Mouse (Mus musculus): ENCODE measurements at regions not wholly inside any gene's neighbourhood (a gene's known extent, or its start where the extent isn't known, plus 50 kb on each side); places are given as distances from the start of the nearest gene placed in this dataset.

DNA sequence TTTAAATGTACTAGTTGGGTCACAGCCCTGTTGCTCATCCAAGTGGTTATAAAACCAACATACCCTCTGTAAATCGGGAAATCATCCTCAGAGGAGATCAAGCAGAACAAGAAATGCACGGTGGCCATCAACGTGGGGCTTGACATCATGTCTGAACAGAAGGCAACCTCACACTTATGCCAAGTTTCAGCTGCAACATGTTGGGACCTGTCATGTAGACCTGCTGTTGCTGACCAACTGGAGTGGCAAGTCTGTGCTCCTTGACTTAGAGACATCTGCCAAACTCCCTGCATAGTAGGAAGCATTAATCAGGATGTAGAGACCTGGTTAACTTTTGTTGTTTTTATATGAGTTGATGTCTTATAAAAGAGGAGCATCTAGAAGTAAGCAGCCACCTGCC lies 244.0 kb upstream of the Fam98a start:
- TF ChIP-seq POLR2A (IDR thresholded peaks at IDR 0.05; ENCODE audit: insufficient read depth, low read depth, low read length) = no peak
- no peak for TF ChIP-seq CTCF (IDR thresholded peaks at IDR 0.05; ENCODE audit: insufficient read depth, low read depth, low read length)
- 89% methylated on average over 3 of the region's 3 CpGs for WGBS
- Histone ChIP-seq H3K27ac (ENCODE audit: insufficient read depth, low read depth, low read length) (no peak overlapping the region), H3K4me3 (ENCODE audit: insufficient read depth, low read depth, low read length) (no peak overlapping the region), H3K4me1 (ENCODE audit: control insufficient read depth, insufficient read depth, low read length) (no peaks in the 10 kb centered on the region)

DNA sequence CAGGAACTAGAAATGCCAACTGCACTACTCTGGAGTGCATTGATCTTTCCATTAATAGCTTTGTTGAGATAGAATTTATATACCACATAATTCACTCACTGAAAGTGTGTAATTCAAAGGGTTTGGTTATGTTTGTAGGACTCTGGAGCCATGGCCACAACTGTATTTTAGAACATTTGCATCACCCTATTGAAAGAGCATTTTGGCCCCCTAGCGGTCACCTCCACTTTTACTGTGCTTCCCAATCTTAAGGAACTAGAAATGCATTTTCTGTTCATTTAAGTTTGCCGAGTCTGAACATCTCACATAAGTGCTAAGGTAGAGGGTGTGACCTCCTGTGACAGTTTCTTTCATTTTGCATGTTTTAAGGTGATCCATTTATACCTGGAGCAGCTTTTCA lies 228.0 kb upstream of the Fam98a start:
- no peaks in the 10 kb centered on the region for H3K4me1 ChIP-seq (ENCODE audit: control insufficient read depth, insufficient read depth, low read length)
- H3K27ac ChIP-seq (ENCODE audit: insufficient read depth, low read depth, low read length) = no peak overlapping the region
- no peak overlapping the region for H3K4me3 ChIP-seq (ENCODE audit: insufficient read depth, low read depth, low read length)
- no peak for TF ChIP-seq CTCF (IDR thresholded peaks at IDR 0.05; ENCODE audit: insufficient read depth, low read depth, low read length)
- no peak for TF ChIP-seq POLR2A (IDR thresholded peaks at IDR 0.05; ENCODE audit: insufficient read depth, low read depth, low read length)
- 40% methylated on average over 2 of the region's 2 CpGs for WGBS

DNA sequence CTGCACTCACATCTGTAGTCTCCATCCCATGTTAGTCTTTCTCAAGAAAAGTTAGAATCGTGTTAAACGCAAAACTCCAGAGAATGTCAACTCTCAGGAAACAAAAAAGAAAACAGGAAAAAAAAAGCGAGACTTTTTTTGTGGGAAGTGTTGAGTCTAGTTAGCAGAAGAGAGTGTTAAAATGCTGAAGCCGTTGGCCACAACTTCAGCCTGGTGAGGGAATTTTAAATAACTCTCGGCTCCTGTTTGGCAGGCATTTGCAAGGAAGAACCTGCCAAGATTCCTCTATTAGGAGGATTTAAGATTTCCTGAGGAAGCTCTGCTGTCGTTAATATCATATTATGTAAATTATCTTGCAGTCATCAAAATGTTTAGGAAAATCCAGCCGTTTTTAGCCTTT lies 224.9 kb upstream of the Fam98a start:
- WGBS = 49% methylated on average over 7 of the region's 7 CpGs
- no peaks in the 10 kb centered on the region for H3K4me1 ChIP-seq (ENCODE audit: control insufficient read depth, insufficient read depth, low read length)
- H3K27ac ChIP-seq (ENCODE audit: insufficient read depth, low read depth, low read length) = no peak overlapping the region
- TF ChIP-seq POLR2A (IDR thresholded peaks at IDR 0.05; ENCODE audit: insufficient read depth, low read depth, low read length) = no peak
- TF ChIP-seq CTCF (IDR thresholded peaks at IDR 0.05; ENCODE audit: insufficient read depth, low read depth, low read length) = no peak
- no peak overlapping the region for H3K4me3 ChIP-seq (ENCODE audit: insufficient read depth, low read depth, low read length)

- 96% methylated on average over 3 of the region's 3 CpGs for WGBS
- Histone ChIP-seq H3K4me3 (ENCODE audit: insufficient read depth, low read depth, low read length) (no peak overlapping the region), H3K4me1 (ENCODE audit: control insufficient read depth, insufficient read depth, low read length) (no peaks in the 10 kb centered on the region), H3K27ac (ENCODE audit: insufficient read depth, low read depth, low read length) (no peak overlapping the region)
- TF ChIP-seq CTCF (IDR thresholded peaks at IDR 0.05; ENCODE audit: insufficient read depth, low read depth, low read length) (no peak), POLR2A (IDR thresholded peaks at IDR 0.05; ENCODE audit: insufficient read depth, low read depth, low read length) (no peak)
These were observed 223.8 kb upstream of the Fam98a start for GRCm38 (mm10) chr17:75775518-75775917.

DNA sequence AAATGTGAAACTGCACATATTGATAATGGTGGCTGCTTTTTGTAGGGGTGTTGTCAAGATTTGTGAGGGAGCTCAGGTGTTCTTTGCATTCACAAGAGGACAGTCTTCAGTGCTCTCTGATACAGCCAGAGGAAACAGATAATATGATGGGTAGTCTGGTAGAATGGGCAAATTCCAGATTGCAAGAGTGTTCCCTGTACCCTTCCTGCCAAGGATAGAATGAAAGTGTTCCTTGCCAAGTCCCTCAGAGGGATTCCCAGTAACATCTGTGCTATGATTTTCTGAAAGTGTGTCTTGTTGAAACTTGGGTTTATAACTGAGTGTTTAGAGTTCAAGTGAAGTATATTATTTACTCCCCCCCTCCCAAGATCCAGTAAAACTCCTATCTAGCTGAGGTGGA lies 221.1 kb upstream of the Fam98a start:
- H3K27ac ChIP-seq (ENCODE audit: insufficient read depth, low read depth, low read length) = no peak overlapping the region
- TF ChIP-seq POLR2A (IDR thresholded peaks at IDR 0.05; ENCODE audit: insufficient read depth, low read depth, low read length) = no peak
- no peak for TF ChIP-seq CTCF (IDR thresholded peaks at IDR 0.05; ENCODE audit: insufficient read depth, low read depth, low read length)
- no peaks in the 10 kb centered on the region for H3K4me1 ChIP-seq (ENCODE audit: control insufficient read depth, insufficient read depth, low read length)
- H3K4me3 ChIP-seq (ENCODE audit: insufficient read depth, low read depth, low read length) = no peak overlapping the region

- Histone ChIP-seq H3K27ac (ENCODE audit: insufficient read depth, low read depth, low read length) (no peak overlapping the region), H3K4me3 (ENCODE audit: insufficient read depth, low read depth, low read length) (no peak overlapping the region), H3K4me1 (ENCODE audit: control insufficient read depth, insufficient read depth, low read length) (no peaks in the 10 kb centered on the region)
- WGBS = 87% methylated on average over 6 of the region's 6 CpGs
- TF ChIP-seq CTCF (IDR thresholded peaks at IDR 0.05; ENCODE audit: insufficient read depth, low read depth, low read length) (no peak), POLR2A (IDR thresholded peaks at IDR 0.05; ENCODE audit: insufficient read depth, low read depth, low read length) (no peak)
These were observed 216.9 kb upstream of the Fam98a start for GRCm38 (mm10) chr17:75768654-75769053.

DNA sequence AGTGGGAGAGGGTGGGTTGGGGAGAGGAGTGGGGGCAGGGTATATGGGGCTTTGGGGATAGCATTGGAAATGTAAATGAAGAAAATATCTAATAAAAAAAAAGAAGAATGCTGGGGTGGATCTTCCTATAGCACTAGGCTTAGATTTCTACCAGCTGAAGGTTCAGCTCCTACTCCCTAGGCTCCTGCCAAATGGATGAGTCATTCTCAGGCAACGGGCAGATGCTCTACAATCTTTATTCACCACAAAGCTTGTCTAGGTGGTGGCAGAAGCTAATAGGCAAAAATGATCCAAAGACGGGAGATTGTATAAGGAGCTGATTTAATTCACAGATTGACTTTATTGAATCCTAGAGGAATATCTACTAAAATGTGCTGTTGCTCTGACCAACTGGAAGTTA lies 211.6 kb upstream of the Fam98a start:
- WGBS = 77% methylated on average over 2 of the region's 2 CpGs
- Histone ChIP-seq H3K27ac (ENCODE audit: insufficient read depth, low read depth, low read length) (no peak overlapping the region), H3K4me3 (ENCODE audit: insufficient read depth, low read depth, low read length) (no peak overlapping the region), H3K4me1 (ENCODE audit: control insufficient read depth, insufficient read depth, low read length) (no peaks in the 10 kb centered on the region)
- TF ChIP-seq CTCF (IDR thresholded peaks at IDR 0.05; ENCODE audit: insufficient read depth, low read depth, low read length) (no peak), POLR2A (IDR thresholded peaks at IDR 0.05; ENCODE audit: insufficient read depth, low read depth, low read length) (no peak)

DNA sequence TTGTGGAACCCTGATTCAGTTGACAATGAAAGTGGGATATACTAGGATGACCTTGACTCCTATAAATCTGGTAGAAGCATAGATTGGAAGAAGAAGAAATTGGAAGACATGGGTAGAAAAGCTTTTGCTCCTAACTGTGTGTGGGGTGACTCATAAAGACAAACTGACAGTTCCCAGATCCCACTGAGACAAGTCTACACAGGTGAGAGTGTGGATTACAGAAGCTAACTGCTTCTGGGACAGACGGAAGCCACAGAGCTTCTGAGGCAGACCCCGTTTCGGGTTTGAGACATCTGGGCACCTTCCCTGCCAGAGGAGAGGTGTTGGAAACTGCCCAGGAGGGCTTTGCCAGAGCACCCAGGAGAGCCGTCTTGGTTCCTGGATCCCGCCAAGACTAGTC lies 204.7 kb upstream of the Fam98a start:
- no peak for TF ChIP-seq POLR2A (IDR thresholded peaks at IDR 0.05; ENCODE audit: insufficient read depth, low read depth, low read length)
- no peak for TF ChIP-seq CTCF (IDR thresholded peaks at IDR 0.05; ENCODE audit: insufficient read depth, low read depth, low read length)
- Histone ChIP-seq H3K4me1 (ENCODE audit: control insufficient read depth, insufficient read depth, low read length) (no peaks in the 10 kb centered on the region), H3K4me3 (ENCODE audit: insufficient read depth, low read depth, low read length) (no peak overlapping the region), H3K27ac (ENCODE audit: insufficient read depth, low read depth, low read length) (no peak overlapping the region)
- WGBS = 98% methylated on average over 5 of the region's 5 CpGs

GRCm38 (mm10) chr17:75716458-75716857 lies 164.7 kb upstream of the Fam98a start:
- Histone ChIP-seq H3K4me3 (ENCODE audit: insufficient read depth, low read depth, low read length) (no peak overlapping the region), H3K4me1 (ENCODE audit: control insufficient read depth, insufficient read depth, low read length) (no peaks in the 10 kb centered on the region), H3K27ac (ENCODE audit: insufficient read depth, low read depth, low read length) (no peak overlapping the region)
- TF ChIP-seq CTCF (IDR thresholded peaks at IDR 0.05; ENCODE audit: insufficient read depth, low read depth, low read length) (no peak), POLR2A (IDR thresholded peaks at IDR 0.05; ENCODE audit: insufficient read depth, low read depth, low read length) (no peak)
- WGBS = 96% methylated on average over 4 of the region's 4 CpGs

- no peaks in the 10 kb centered on the region for H3K4me1 ChIP-seq (ENCODE audit: control insufficient read depth, insufficient read depth, low read length)
- no peak overlapping the region for H3K4me3 ChIP-seq (ENCODE audit: insufficient read depth, low read depth, low read length)
- H3K27ac ChIP-seq (ENCODE audit: insufficient read depth, low read depth, low read length) = no peak overlapping the region
- no peak for TF ChIP-seq POLR2A (IDR thresholded peaks at IDR 0.05; ENCODE audit: insufficient read depth, low read depth, low read length)
These were observed 162.8 kb upstream of the Fam98a start for GRCm38 (mm10) chr17:75714578-75714977.

All from olfactory bulb, adult 2 months (tissue).